Mouse (Mus musculus): ENCODE results near the gene Yeats4.

- no peak for TF ChIP-seq USF1 (IDR thresholded peaks at IDR 0.05; ENCODE audit: low read depth)
- no peak for TF ChIP-seq POLR2AphosphoS2 (IDR thresholded peaks at IDR 0.05; ENCODE audit: insufficient read length, low read depth)
- TF ChIP-seq MYOG (IDR thresholded peaks at IDR 0.05; ENCODE audit: control insufficient read depth in 1 of 3, insufficient read depth in 1 of 3, insufficient read length in 2 of 3, low read depth in 2 of 3): no peak
- TF ChIP-seq POLR2A (IDR thresholded peaks at IDR 0.05; ENCODE audit: insufficient read length, low read depth): no peak
- no peak for TF ChIP-seq MAX (IDR thresholded peaks at IDR 0.05; ENCODE audit: low read depth)
- no peak for TF ChIP-seq MYOD1 (IDR thresholded peaks at IDR 0.05; ENCODE audit: control insufficient read depth in 1 of 3, insufficient read length in 2 of 3, low read depth in 2 of 3)
Measured at GRCm38 (mm10) chr10:117223758-117224101, 577 bp downstream of the Yeats4 start.

Measured in myocyte (in vitro differentiated cells).